Mouse (Mus musculus) CD4-positive helper T cell, adult 2 months (primary cell): ENCODE measurements at regions not wholly inside any gene's neighbourhood (a gene's known extent, or its start where the extent isn't known, plus 50 kb on each side); places are given as distances from the start of the nearest gene placed in this dataset.

Experiments used
- DNase-seq: peaks from one replicate; pipeline ENCODE4 v3.0.0-alpha.2; 2012; ENCODE audit warnings: low read depth, missing footprints, low spot score

GRCm38 (mm10) chrX:12839406-12840159 is 77.7 kb upstream of the Med14 start:
- DNase-seq = peak; percentile 50

GRCm38 (mm10) chrX:12837821-12838220 is 75.9 kb upstream of the Med14 start:
- no peak for DNase-seq

- no peak for DNase-seq
Measured at GRCm38 (mm10) chrX:12834681-12835080, 72.8 kb upstream of the Med14 start.

GRCm38 (mm10) chrX:12832709-12833108 is 70.8 kb upstream of the Med14 start:
- DNase-seq = no peak

GRCm38 (mm10) chrX:12829165-12829564 is 67.3 kb upstream of the Med14 start:
- no peak for DNase-seq

- DNase-seq = no peak
Measured at GRCm38 (mm10) chrX:12827299-12827872, 65.5 kb upstream of the Med14 start.

GRCm38 (mm10) chrX:12826646-12827045 is 64.8 kb upstream of the Med14 start:
- DNase-seq = no peak

GRCm38 (mm10) chrX:12825262-12825661 is 63.4 kb upstream of the Med14 start:
- no peak for DNase-seq

GRCm38 (mm10) chrX:12824497-12824896 is 62.6 kb upstream of the Med14 start:
- DNase-seq = no peak

- no peak for DNase-seq
Measured at GRCm38 (mm10) chrX:12822777-12823176, 60.9 kb upstream of the Med14 start.

- DNase-seq = no peak
Measured at GRCm38 (mm10) chrX:12813083-12813660, 51.3 kb upstream of the Med14 start.
